Mouse (Mus musculus) myocyte (in vitro differentiated cells): ENCODE measurements around the gene Mknk1. TPM values are rescaled to one million over a fixed set of nuclear protein-coding genes. Genes with fewer than 3 reads are reported as not detected.

Experiments
- H3K27me3 ChIP-seq: one replicate; pipeline ENCODE4 v1.6.1; 2011; ENCODE audit not compliant: control insufficient read depth, insufficient read depth, insufficient read length
- H3K36me3 ChIP-seq: one replicate; pipeline ENCODE4 v1.6.1; 2011; ENCODE audit not compliant: control insufficient read depth, insufficient read depth
- H3K4me2 ChIP-seq: one replicate; pipeline ENCODE4 v1.6.1; 2011; ENCODE audit warnings: low read depth, control low read depth
- H3K4me3 ChIP-seq: one replicate; pipeline ENCODE4 v1.5.1; 2011; ENCODE audit warnings: mild to moderate bottlenecking, control low read depth, moderate library complexity
- H3K79me2 ChIP-seq: one replicate; pipeline ENCODE4 v1.6.1; 2011; ENCODE audit not compliant: control insufficient read depth, insufficient read depth
- H3ac ChIP-seq: one replicate; pipeline ENCODE4 v1.6.1; 2011; ENCODE audit not compliant: control insufficient read depth, insufficient read length
- CEBPB ChIP-seq: IDR thresholded peaks from 2 replicates; pipeline ENCODE4 v1.6.1; 2011; ENCODE audit warnings: mild to moderate bottlenecking, moderate library complexity; ENCODE audit not compliant: poor library complexity, insufficient read depth, severe bottlenecking
- E2F4 ChIP-seq: IDR thresholded peaks from one replicate; pipeline ENCODE4 v1.6.1; 2011; ENCODE audit warnings: mild to moderate bottlenecking, control low read depth, moderate library complexity; ENCODE audit not compliant: insufficient read depth
- MAX ChIP-seq: IDR thresholded peaks from one replicate; pipeline ENCODE4 v1.6.1; 2011; ENCODE audit warnings: low read depth, mild to moderate bottlenecking, control low read depth
- MYOD1 ChIP-seq, 3 experiments: IDR thresholded peaks; one replicate each; pipeline ENCODE4 v1.6.1; 2011; ENCODE audit warnings: control low read depth in 2 of 3, low read depth in 2 of 3, mild to moderate bottlenecking in 2 of 3, moderate library complexity in 1 of 3; ENCODE audit not compliant: insufficient read length in 2 of 3, control insufficient read depth in 1 of 3
- MYOG ChIP-seq, 3 experiments: IDR thresholded peaks; one replicate each; pipeline ENCODE4 v1.6.1; 2011; ENCODE audit warnings: control low read depth in 2 of 3, low read depth in 2 of 3, mild to moderate bottlenecking in 2 of 3; ENCODE audit not compliant: insufficient read length in 2 of 3, control insufficient read depth in 1 of 3, insufficient read depth in 1 of 3
- POLR2A ChIP-seq: IDR thresholded peaks from one replicate; pipeline ENCODE4 v1.6.1; 2011; ENCODE audit warnings: low read depth, mild to moderate bottlenecking, control low read depth, moderate library complexity; ENCODE audit not compliant: insufficient read length
- POLR2AphosphoS2 ChIP-seq: IDR thresholded peaks from one replicate; pipeline ENCODE4 v1.6.1; 2011; ENCODE audit warnings: low read depth, control low read depth; ENCODE audit not compliant: insufficient read length
- REST ChIP-seq: IDR thresholded peaks from one replicate; pipeline ENCODE4 v1.6.1; 2011; ENCODE audit warnings: mild to moderate bottlenecking, control low read depth, moderate library complexity; ENCODE audit not compliant: insufficient read depth, insufficient read length
- SRF ChIP-seq: IDR thresholded peaks from one replicate; pipeline ENCODE4 v1.6.1; 2011; ENCODE audit warnings: low read depth; ENCODE audit not compliant: control insufficient read depth, insufficient read length
- TCF12 ChIP-seq: IDR thresholded peaks from one replicate; pipeline ENCODE4 v1.6.1; 2011; ENCODE audit warnings: mild to moderate bottlenecking, control low read depth; ENCODE audit not compliant: poor library complexity, insufficient read depth, severe bottlenecking
- TCF3 ChIP-seq: IDR thresholded peaks from one replicate; pipeline ENCODE4 v1.6.1; 2011; ENCODE audit warnings: low read depth, control low read depth; ENCODE audit not compliant: insufficient read length
- USF1 ChIP-seq: IDR thresholded peaks from one replicate; pipeline ENCODE4 v1.6.1; 2011; ENCODE audit warnings: low read depth, mild to moderate bottlenecking, control low read depth, moderate library complexity
- polyA plus RNA-seq: library from polyadenylated mRNA; unstranded; fragments of >200 nt; fragmentation: generic; extraction: Trizol; gene quantifications from one replicate; pipeline ENCODE4 v1.2.1, GENCODE M21; 2012; ENCODE audit warnings: missing spikeins

Mknk1 gene
- polyA plus RNA-seq, 1 experiment = 31.7 TPM

GRCm38 (mm10) chr4:115824178-115824577 is 14.8 kb upstream of the Mknk1 start:
- Histone ChIP-seq H3K36me3 (no peaks in the 10 kb centered on the region), H3ac (no peak overlapping the region), H3K27me3 (no peaks in the 10 kb centered on the region), H3K4me2 (no peak overlapping the region), H3K79me2 (peaks cover 8% of the 10 kb centered on the region), H3K4me3 (no peak overlapping the region)
- TF ChIP-seq REST = no peak
- no peak for TF ChIP-seq TCF12
- TF ChIP-seq MYOD1 (IDR thresholded peaks at IDR 0.05; ENCODE audit: control insufficient read depth in 1 of 3, insufficient read length in 2 of 3, low read depth in 2 of 3) = no peak
- no peak for TF ChIP-seq SRF
- TF ChIP-seq TCF3 = no peak
- TF ChIP-seq POLR2A = no peak
- TF ChIP-seq USF1 = no peak
- no peak for TF ChIP-seq MYOG (IDR thresholded peaks at IDR 0.05; ENCODE audit: control insufficient read depth in 1 of 3, insufficient read depth in 1 of 3, insufficient read length in 2 of 3, low read depth in 2 of 3)
- TF ChIP-seq CEBPB = no peak
- TF ChIP-seq POLR2AphosphoS2 = no peak
- TF ChIP-seq E2F4 = no peak
- no peak for TF ChIP-seq MAX

DNA sequence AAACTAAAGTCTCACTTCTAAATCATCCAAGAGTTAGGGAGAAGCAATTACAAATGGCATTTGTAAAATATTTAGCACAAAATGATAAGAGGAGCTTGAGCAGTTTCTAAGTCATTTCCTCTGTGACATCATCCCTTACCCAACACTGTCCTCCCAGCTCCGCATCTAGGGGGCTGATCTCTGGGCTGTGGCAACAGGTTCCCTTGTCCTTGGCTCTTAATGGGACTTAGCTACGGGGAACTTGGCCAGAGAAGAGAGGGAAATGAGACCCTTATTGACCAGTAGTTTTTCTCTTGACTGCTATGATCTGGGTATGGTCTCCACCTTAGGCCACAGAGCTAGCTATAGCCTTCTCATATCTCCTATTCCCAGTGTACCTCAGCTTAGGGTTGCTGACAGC is 13.7 kb upstream of the Mknk1 start:
- no peak for TF ChIP-seq POLR2A
- TF ChIP-seq MYOG (IDR thresholded peaks at IDR 0.05; ENCODE audit: control insufficient read depth in 1 of 3, insufficient read depth in 1 of 3, insufficient read length in 2 of 3, low read depth in 2 of 3) = no peak
- no peak for TF ChIP-seq REST
- no peak for TF ChIP-seq MYOD1 (IDR thresholded peaks at IDR 0.05; ENCODE audit: control insufficient read depth in 1 of 3, insufficient read length in 2 of 3, low read depth in 2 of 3)
- TF ChIP-seq TCF3 = no peak
- TF ChIP-seq CEBPB = no peak
- TF ChIP-seq MAX = no peak
- TF ChIP-seq USF1 = no peak
- TF ChIP-seq SRF = no peak
- TF ChIP-seq POLR2AphosphoS2 = no peak
- TF ChIP-seq TCF12 = no peak
- no peak for TF ChIP-seq E2F4
- Histone ChIP-seq H3ac (no peak overlapping the region), H3K4me3 (no peak overlapping the region), H3K27me3 (no peaks in the 10 kb centered on the region), H3K4me2 (no peak overlapping the region), H3K36me3 (no peaks in the 10 kb centered on the region), H3K79me2 (peaks cover 13% of the 10 kb centered on the region)

GRCm38 (mm10) chr4:115827066-115827465 is 11.9 kb upstream of the Mknk1 start:
- TF ChIP-seq MAX = no peak
- TF ChIP-seq MYOD1 (IDR thresholded peaks at IDR 0.05; ENCODE audit: control insufficient read depth in 1 of 3, insufficient read length in 2 of 3, low read depth in 2 of 3) = no peak
- no peak for TF ChIP-seq REST
- no peak for TF ChIP-seq TCF12
- TF ChIP-seq POLR2AphosphoS2 = no peak
- TF ChIP-seq SRF = no peak
- TF ChIP-seq TCF3 = no peak
- Histone ChIP-seq H3ac (no peak overlapping the region), H3K4me2 (peak overlapping the region; percentile 91), H3K27me3 (no peaks in the 10 kb centered on the region), H3K4me3 (peak overlapping the region; percentile 53), H3K79me2 (peaks cover 13% of the 10 kb centered on the region), H3K36me3 (peaks cover 6% of the 10 kb centered on the region)

GRCm38 (mm10) chr4:115827535-115827887 is 11.5 kb upstream of the Mknk1 start:
- peaks cover 13% of the 10 kb centered on the region for H3K79me2 ChIP-seq
- TF ChIP-seq POLR2A = no peak
- TF ChIP-seq MYOG (IDR thresholded peaks at IDR 0.05; ENCODE audit: control insufficient read depth in 1 of 3, insufficient read depth in 1 of 3, insufficient read length in 2 of 3, low read depth in 2 of 3) = no peak
- no peak for TF ChIP-seq SRF
- TF ChIP-seq TCF3 = no peak
- TF ChIP-seq CEBPB = no peak
- no peak for TF ChIP-seq MAX
- TF ChIP-seq POLR2AphosphoS2 = no peak
- no peak for TF ChIP-seq USF1
- no peak for TF ChIP-seq REST
- no peak for TF ChIP-seq E2F4
- TF ChIP-seq TCF12 = no peak
- TF ChIP-seq MYOD1 (IDR thresholded peaks at IDR 0.05; ENCODE audit: control insufficient read depth in 1 of 3, insufficient read length in 2 of 3, low read depth in 2 of 3) = no peak
- H3K36me3 ChIP-seq = peaks cover 10% of the 10 kb centered on the region
- H3K4me3 ChIP-seq = peak overlapping the region; percentile 53
- H3K4me2 ChIP-seq = peak overlapping the region; percentile 91
- H3ac ChIP-seq = peak overlapping the region; percentile 53
- no peaks in the 10 kb centered on the region for H3K27me3 ChIP-seq

DNA sequence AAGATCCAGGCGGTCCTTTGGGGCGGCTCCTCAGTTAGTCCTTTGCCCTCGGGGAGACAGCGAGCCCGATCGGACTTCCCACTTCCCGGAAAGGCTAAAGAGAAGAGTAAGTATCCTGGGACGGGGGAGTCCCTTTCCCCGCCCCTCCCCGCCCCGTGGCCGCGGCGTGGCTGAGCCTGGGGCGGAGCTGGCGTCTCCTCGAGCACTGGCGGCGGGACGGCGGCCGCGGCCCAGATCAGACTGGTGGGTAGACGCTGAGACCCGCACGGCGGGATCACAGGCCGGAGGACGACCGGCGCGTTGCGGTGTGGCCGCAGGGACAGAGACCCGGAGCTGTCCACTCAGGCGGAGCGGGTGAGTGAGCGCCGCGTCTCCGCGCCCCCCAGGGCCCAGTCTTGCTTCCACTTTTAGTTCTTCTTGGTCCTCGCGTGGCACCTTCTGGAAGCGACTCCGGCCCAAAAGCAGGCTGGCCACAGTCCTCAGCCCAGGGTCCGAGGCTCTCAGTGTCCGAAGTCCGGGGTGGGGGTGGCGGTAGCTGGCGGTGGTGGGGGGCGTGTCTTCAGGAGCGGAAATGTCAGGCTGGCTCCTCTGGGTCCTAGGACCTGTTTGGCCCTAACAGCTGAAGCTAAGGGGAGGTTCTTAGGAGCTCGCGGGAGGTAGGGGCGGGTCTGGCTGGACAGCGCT is 11.0 kb upstream of the Mknk1 start, which contains the start of gene Mob3c:
TSS of gene Mob3c (plus strand) at position 205 of the 684 bp plus-strand sequence.
- Histone ChIP-seq H3K27me3 (no peaks in the 10 kb centered on the region), H3ac (peak within 1 kb of the TSS; percentile 53)
- peak; percentile 67 to 92 (median 84) for TF ChIP-seq MYOG (IDR thresholded peaks at IDR 0.05; ENCODE audit: control insufficient read depth in 1 of 3, insufficient read depth in 1 of 3, insufficient read length in 2 of 3, low read depth in 2 of 3)
- no peak for TF ChIP-seq USF1
- no peak for TF ChIP-seq TCF3
- TF ChIP-seq MAX = no peak
- peak; percentile 72 for TF ChIP-seq POLR2AphosphoS2
- TF ChIP-seq SRF = no peak
- TF ChIP-seq REST = peak; percentile 36
- peak; percentile 76 to 87 (median 84) for TF ChIP-seq MYOD1 (IDR thresholded peaks at IDR 0.05; ENCODE audit: control insufficient read depth in 1 of 3, insufficient read length in 2 of 3, low read depth in 2 of 3)
- TF ChIP-seq TCF12 = peak; percentile 53
- peak; percentile 69 for TF ChIP-seq POLR2A
- no peak for TF ChIP-seq E2F4
- no peak for TF ChIP-seq CEBPB

More for the DNA sequence above, 11.0 kb upstream of the Mknk1 start, which contains the start of gene Mob3c:
- Histone ChIP-seq H3K4me2 (peak within 1 kb of the TSS; percentile 92), H3K4me3 (peak within 1 kb of the TSS; percentile 53), H3K79me2 (peaks cover 13% of the 10 kb centered on the region), H3K36me3 (peaks cover 11% of the 10 kb centered on the region)
